Mouse (Mus musculus) ES-Bruce4 (cell line): ENCODE data around the gene Snx29.

Experiments
- CTCF ChIP-seq: IDR thresholded peaks from one replicate; pipeline ENCODE4 v1.8.1; 2011; ENCODE audit warnings: low read depth, low read length
- POLR2A ChIP-seq: IDR thresholded peaks from one replicate; pipeline ENCODE4 v1.8.1; 2011; ENCODE audit warnings: low read length; ENCODE audit not compliant: insufficient read depth

- TF ChIP-seq CTCF (no peak), POLR2A (no peak)
These were observed 207.9 kb downstream of the Snx29 start for GRCm38 (mm10) chr16:11530466-11531194.
